Mouse (Mus musculus): Measurements from ENCODE around the gene Macf1. TPM values are rescaled to one million over a fixed set of nuclear protein-coding genes. Genes with fewer than 3 reads are reported as not detected.

The Macf1 gene
- total RNA-seq (2021) = 100 to 1,000 TPM; 337 to 347 TPM

GRCm38 (mm10) chr4:123684260-123684659, at the start of gene Macf1:
TSS of gene Macf1 (minus strand) at chr4:123684360.
- no peak for DNase-seq
- intact Hi-C loops (cut with DNase I) = no loop called here

- intact Hi-C loops (cut with DNase I) = no loop called here
- no peak for DNase-seq
Measured at GRCm38 (mm10) chr4:123733532-123733931, 49.4 kb upstream of the Macf1 start.

- no peak for DNase-seq
- intact Hi-C loops (cut with DNase I) = no loop called here
Measured at GRCm38 (mm10) chr4:123732921-123733320, 48.8 kb upstream of the Macf1 start.

GRCm38 (mm10) chr4:123732163-123732910, 48.2 kb upstream of the Macf1 start:
- intact Hi-C loops (cut with DNase I) = no loop called here
- peak; percentile 9 for DNase-seq

- no peak for DNase-seq
- intact Hi-C loops (cut with DNase I) = no loop called here
Measured at GRCm38 (mm10) chr4:123721761-123722160, 37.6 kb upstream of the Macf1 start.

GRCm38 (mm10) chr4:123718434-123718780, 34.2 kb upstream of the Macf1 start:
- intact Hi-C loops (cut with DNase I) = no loop called here
- no peak for DNase-seq

- intact Hi-C loops (cut with DNase I) = no loop called here
Measured at GRCm38 (mm10) chr4:123717574-123718433, 33.6 kb upstream of the Macf1 start, which contains the start of gene Ndufs5. TSS of gene Ndufs5 (minus strand) at chr4:123718202.

GRCm38 (mm10) chr4:123712431-123712830, 28.3 kb upstream of the Macf1 start:
- no peak for DNase-seq
- intact Hi-C loops (cut with DNase I) = no loop called here

More at GRCm38 (mm10) chr4:123717574-123718433, 33.6 kb upstream of the Macf1 start, which contains the start of gene Ndufs5:
- peak; percentile 97 for DNase-seq

GRCm38 (mm10) chr4:123707340-123707739, 23.2 kb upstream of the Macf1 start:
- DNase-seq = no peak
- intact Hi-C loops (cut with DNase I) = no loop called here

GRCm38 (mm10) chr4:123705340-123705739, 21.2 kb upstream of the Macf1 start:
- no peak for DNase-seq

GRCm38 (mm10) chr4:123693384-123693783, 9.2 kb upstream of the Macf1 start:
- DNase-seq = no peak
- intact Hi-C loops (cut with DNase I) = no loop called here

More at GRCm38 (mm10) chr4:123705340-123705739, 21.2 kb upstream of the Macf1 start:
- intact Hi-C loops (cut with DNase I) = no loop called here

GRCm38 (mm10) chr4:123692071-123692470, 7.9 kb upstream of the Macf1 start:
- intact Hi-C loops (cut with DNase I) = no loop called here
- no peak for DNase-seq

- no peak for DNase-seq
- intact Hi-C loops (cut with DNase I) = no loop called here
Measured at GRCm38 (mm10) chr4:123690311-123690710, 6.2 kb upstream of the Macf1 start.

GRCm38 (mm10) chr4:123687025-123687781, 3.0 kb upstream of the Macf1 start:
- intact Hi-C loops (cut with DNase I) = no loop called here
- DNase-seq = peak; percentile 45

GRCm38 (mm10) chr4:123686368-123687024, 2.3 kb upstream of the Macf1 start:
- DNase-seq = peak; percentile 32
- intact Hi-C loops (cut with DNase I) = no loop called here

GRCm38 (mm10) chr4:123685506-123686242, 1.5 kb upstream of the Macf1 start:
- DNase-seq = peak; percentile 88
- intact Hi-C loops (cut with DNase I) = no loop called here

GRCm38 (mm10) chr4:123685046-123685445, 886 bp upstream of the Macf1 start:
- no peak for DNase-seq
- intact Hi-C loops (cut with DNase I) = no loop called here

GRCm38 (mm10) chr4:123682291-123682690, 1.9 kb downstream of the Macf1 start:
- intact Hi-C loops (cut with DNase I) = no loop called here
- DNase-seq = no peak

GRCm38 (mm10) chr4:123680962-123681361, 3.2 kb downstream of the Macf1 start:
- DNase-seq = no peak
- intact Hi-C loops (cut with DNase I) = no loop called here
